Mouse (Mus musculus) myocyte (in vitro differentiated cells): Measurements from ENCODE around the gene Ccser1.
"Not testable (repeated sequence)": the region's sequence is repeated elsewhere in the genome, so short reads cannot be mapped to it uniquely, and the experiment has no call there.

Source experiments
- CEBPB ChIP-seq: IDR thresholded peaks from 2 replicates; pipeline ENCODE4 v1.6.1; 2011; ENCODE audit warnings: mild to moderate bottlenecking, moderate library complexity; ENCODE audit not compliant: poor library complexity, insufficient read depth, severe bottlenecking
- E2F4 ChIP-seq: IDR thresholded peaks from one replicate; pipeline ENCODE4 v1.6.1; 2011; ENCODE audit warnings: mild to moderate bottlenecking, control low read depth, moderate library complexity; ENCODE audit not compliant: insufficient read depth
- MAX ChIP-seq: IDR thresholded peaks from one replicate; pipeline ENCODE4 v1.6.1; 2011; ENCODE audit warnings: low read depth, mild to moderate bottlenecking, control low read depth
- MYOD1 ChIP-seq, 3 experiments: IDR thresholded peaks; one replicate each; pipeline ENCODE4 v1.6.1; 2011; ENCODE audit warnings: control low read depth in 2 of 3, low read depth in 2 of 3, mild to moderate bottlenecking in 2 of 3, moderate library complexity in 1 of 3; ENCODE audit not compliant: insufficient read length in 2 of 3, control insufficient read depth in 1 of 3
- MYOG ChIP-seq, 3 experiments: IDR thresholded peaks; one replicate each; pipeline ENCODE4 v1.6.1; 2011; ENCODE audit warnings: control low read depth in 2 of 3, low read depth in 2 of 3, mild to moderate bottlenecking in 2 of 3; ENCODE audit not compliant: insufficient read length in 2 of 3, control insufficient read depth in 1 of 3, insufficient read depth in 1 of 3
- POLR2A ChIP-seq: IDR thresholded peaks from one replicate; pipeline ENCODE4 v1.6.1; 2011; ENCODE audit warnings: low read depth, mild to moderate bottlenecking, control low read depth, moderate library complexity; ENCODE audit not compliant: insufficient read length
- POLR2AphosphoS2 ChIP-seq: IDR thresholded peaks from one replicate; pipeline ENCODE4 v1.6.1; 2011; ENCODE audit warnings: low read depth, control low read depth; ENCODE audit not compliant: insufficient read length
- REST ChIP-seq: IDR thresholded peaks from one replicate; pipeline ENCODE4 v1.6.1; 2011; ENCODE audit warnings: mild to moderate bottlenecking, control low read depth, moderate library complexity; ENCODE audit not compliant: insufficient read depth, insufficient read length
- SRF ChIP-seq: IDR thresholded peaks from one replicate; pipeline ENCODE4 v1.6.1; 2011; ENCODE audit warnings: low read depth; ENCODE audit not compliant: control insufficient read depth, insufficient read length
- TCF12 ChIP-seq: IDR thresholded peaks from one replicate; pipeline ENCODE4 v1.6.1; 2011; ENCODE audit warnings: mild to moderate bottlenecking, control low read depth; ENCODE audit not compliant: poor library complexity, insufficient read depth, severe bottlenecking
- TCF3 ChIP-seq: IDR thresholded peaks from one replicate; pipeline ENCODE4 v1.6.1; 2011; ENCODE audit warnings: low read depth, control low read depth; ENCODE audit not compliant: insufficient read length
- USF1 ChIP-seq: IDR thresholded peaks from one replicate; pipeline ENCODE4 v1.6.1; 2011; ENCODE audit warnings: low read depth, mild to moderate bottlenecking, control low read depth, moderate library complexity

- not testable (repeated sequence) for TF ChIP-seq USF1; POLR2AphosphoS2; REST; POLR2A; MYOD1 (IDR thresholded peaks at IDR 0.05; ENCODE audit: control insufficient read depth in 1 of 3, insufficient read length in 2 of 3, low read depth in 2 of 3); MYOG (IDR thresholded peaks at IDR 0.05; ENCODE audit: control insufficient read depth in 1 of 3, insufficient read depth in 1 of 3, insufficient read length in 2 of 3, low read depth in 2 of 3); MAX; TCF12; SRF; E2F4; TCF3; CEBPB
Measured at GRCm38 (mm10) chr6:62045042-62045441, 864.9 kb downstream of the Ccser1 start.
